Comparison of ENCODE assay signal across 18 mouse cellular contexts in genomic region chr12:40140706-40141105, GRCm38 (mm10). TPM values are rescaled to one million over a fixed set of nuclear protein-coding genes. Genes with fewer than 3 reads are reported as not detected.
"Had no signal": no experiment of that assay in that cellular context is flagged by ENCODE, and none has a peak within 500 bp of the region (broad histone marks: within the 10 kb centered on the region; RNA-seq: fewer than 3 reads in every experiment).

No protein-coding gene starts in this region.

- H3K4me3 ChIP-seq: limb, embryonic 13.5 days; megakaryocyte, embryonic 14.5 days; midbrain, embryonic 12.5 days; neural tube, embryonic 13.5 days had no signal

- H3K36me3 ChIP-seq: limb, embryonic 13.5 days; midbrain, embryonic 12.5 days; neural tube, embryonic 13.5 days had no signal

- H3K4me1 ChIP-seq: limb, embryonic 13.5 days; megakaryocyte, embryonic 14.5 days; midbrain, embryonic 12.5 days; neural tube, embryonic 13.5 days had no signal

- H3K27ac ChIP-seq: limb, embryonic 13.5 days; liver, embryonic 14.5 days; midbrain, embryonic 12.5 days; neural tube, embryonic 13.5 days had no signal

- ATAC-seq: lung, postnatal 0 days; midbrain, embryonic 16.5 days had no signal

- DNase-seq: kidney, postnatal 10 days; left cerebral cortex, postnatal 4 days; lung, adult 2 months; lung, postnatal 36 days; right cerebral cortex, adult 18-20 months; right cerebral cortex, postnatal 25 days; thymus, postnatal 36 days had no signal

- H3K9ac ChIP-seq: limb, embryonic 13.5 days; liver, embryonic 14.5 days; midbrain, embryonic 12.5 days; neural tube, embryonic 13.5 days had no signal

- H3K27me3 ChIP-seq: limb, embryonic 13.5 days; megakaryocyte, embryonic 14.5 days; midbrain, embryonic 12.5 days; neural tube, embryonic 13.5 days had no signal

- H3K9me3 ChIP-seq: limb, embryonic 13.5 days; midbrain, embryonic 12.5 days; neural tube, embryonic 13.5 days had no signal

RNA-seq across cellular contexts. Expression of gene Scin, which starts 6.7 kb away (rescaled TPM):
- total RNA-seq: left cerebral cortex, postnatal 10 days; liver, adult 2 months had no signal
- polyA plus RNA-seq: midbrain, embryonic 16.5 days had no signal

RNA-seq across cellular contexts. Expression of gene Lsmem1, which starts 58.6 kb away (rescaled TPM):
- total RNA-seq: liver, adult 2 months had no signal
- polyA plus RNA-seq: kidney, embryonic 14.5 days; large intestine, adult 2 months; liver, adult 2 months; midbrain, embryonic 12.5 days; midbrain, embryonic 16.5 days had no signal
